ENCODE assay signal across 23 mouse cellular contexts in genomic region chr11:109586424-109586823, GRCm38 (mm10). TPM values are rescaled to one million over a fixed set of nuclear protein-coding genes. Genes with fewer than 3 reads are reported as not detected.
DNase-seq lines count a peak whose midpoint lies in the region; ATAC-seq and TF ChIP-seq lines count a peak whose summit lies in the region.
"Had no signal": no experiment of that assay in that cellular context is flagged by ENCODE, and none has a peak within 500 bp of the region (broad histone marks: within the 10 kb centered on the region; RNA-seq: fewer than 3 reads in every experiment).

No protein-coding gene starts in this region.

- WGBS in heart, embryonic 13.5 days, result 63% methylated on average over 2 of the region's 2 CpGs
- 43% methylated on average over 2 of the region's 2 CpGs for WGBS in liver, embryonic 13.5 days (ENCODE audit: insufficient replicate concordance)
- WGBS in liver, embryonic 11.5 days, result 55% methylated on average over 2 of the region's 2 CpGs

- peak overlapping the region; percentile 76; the same call in 1 of the 2 replicates for H3K27ac ChIP-seq in heart, embryonic 13.5 days (replicated peaks)
- peak overlapping the region; percentile 89 for H3K27ac ChIP-seq in liver, embryonic 13.5 days
- no peak overlapping the region for H3K27ac ChIP-seq in liver, embryonic 11.5 days (ENCODE audit: low read depth, low read length)
- peak overlapping the region; percentile 93 for H3K27ac ChIP-seq in MEL (ENCODE audit: control insufficient read depth, low read depth, low read length)
- H3K27ac ChIP-seq: embryonic facial prominence, embryonic 12.5 days; embryonic facial prominence, embryonic 15.5 days; gastrocnemius, adult 2 months; hindbrain, embryonic 10.5 days; hindbrain, embryonic 13.5 days had no signal

- H3K4me1 ChIP-seq in heart, embryonic 13.5 days, result peaks cover 37% of the 10 kb centered on the region
- peaks cover 63% of the 10 kb centered on the region for H3K4me1 ChIP-seq in liver, embryonic 13.5 days (replicated peaks)
- peaks cover 40% of the 10 kb centered on the region for H3K4me1 ChIP-seq in liver, embryonic 11.5 days (replicated peaks; ENCODE audit: control insufficient read depth, insufficient read depth, low read length)
- peaks cover 27 to 32% of the 10 kb centered on the region in 2 experiments for H3K4me1 ChIP-seq in MEL (ENCODE audit: control insufficient read depth in 1 of 2, insufficient read depth in 2 of 2, low read length in 2 of 2)
- H3K4me1 ChIP-seq: embryonic facial prominence, embryonic 15.5 days had no signal

- H3K9me3 ChIP-seq in heart, embryonic 13.5 days, result no peaks in the 10 kb centered on the region
- no peaks in the 10 kb centered on the region for H3K9me3 ChIP-seq in liver, embryonic 13.5 days (replicated peaks)
- no peaks in the 10 kb centered on the region for H3K9me3 ChIP-seq in liver, embryonic 11.5 days (ENCODE audit: control insufficient read depth, low read length)
- no peaks in the 10 kb centered on the region for H3K9me3 ChIP-seq in MEL (replicated peaks; ENCODE audit: insufficient read depth, low read length)
- H3K9me3 ChIP-seq: embryonic facial prominence, embryonic 12.5 days; embryonic facial prominence, embryonic 15.5 days; hindbrain, embryonic 10.5 days; hindbrain, embryonic 13.5 days had no signal

- H3K9ac ChIP-seq in heart, embryonic 13.5 days, result no peak overlapping the region
- H3K9ac ChIP-seq in liver, embryonic 13.5 days, result no peak overlapping the region
- no peak overlapping the region for H3K9ac ChIP-seq in liver, embryonic 11.5 days (ENCODE audit: low read depth, low read length)
- peak overlapping the region; percentile 2; the same call in 1 of the 2 replicates for H3K9ac ChIP-seq in MEL (ENCODE audit: control insufficient read depth, low read depth, low read length, poor library complexity, severe bottlenecking)
- H3K9ac ChIP-seq: embryonic facial prominence, embryonic 12.5 days; embryonic facial prominence, embryonic 15.5 days; forebrain, postnatal 0 days; hindbrain, embryonic 13.5 days had no signal

- TF ChIP-seq POLR2A in MEL (IDR thresholded peaks at IDR 0.05; ENCODE audit: control insufficient read depth in 1 of 2, insufficient read depth in 1 of 2, low read depth in 1 of 2, low read length in 2 of 2, poor library complexity in 1 of 2), result no peak

- TF ChIP-seq CTCF in MEL (IDR thresholded peaks at IDR 0.05 in 2 of 3, conservative IDR thresholded peaks at IDR 0.05 in 1 of 3; ENCODE audit: control insufficient read depth in 1 of 3, insufficient read depth in 1 of 3, low read depth in 2 of 3, low read length in 3 of 3, poor library complexity in 1 of 3, severe bottlenecking in 1 of 3), result no peak

- no peak overlapping the region for H3K4me2 ChIP-seq in heart, embryonic 13.5 days
- H3K4me2 ChIP-seq in liver, embryonic 13.5 days, result no peak overlapping the region; the same call in 1 of the 2 replicates
- H3K4me2 ChIP-seq in liver, embryonic 11.5 days, result no peak overlapping the region
- H3K4me2 ChIP-seq: embryonic facial prominence, embryonic 12.5 days; embryonic facial prominence, embryonic 15.5 days; hindbrain, embryonic 13.5 days had no signal

- TF ChIP-seq RAD21 in MEL (IDR thresholded peaks at IDR 0.05; ENCODE audit: low read depth, low read length), result no peak

- DNase-seq in heart, postnatal 14 days, result no peak
- no peak for DNase-seq in liver, embryonic 13.5 days
- no peak for DNase-seq in liver, embryonic 11.5 days (ENCODE audit: low spot score)
- peak; percentile 60 for DNase-seq in MEL (ENCODE audit: low read depth, low spot score)
- no peak for DNase-seq in urinary bladder, postnatal 4 days (ENCODE audit: low spot score in 2 of 2)
- DNase-seq: cerebellum, adult 11 months; cerebellum, adult 2 months; cerebellum, adult 9-11 months; cerebellum, postnatal 25 days; forebrain, postnatal 0 days; gastrocnemius, adult 2 months; gastrocnemius, postnatal 14 days; heart, postnatal 36 days had no signal

- H3K4me3 ChIP-seq in heart, embryonic 13.5 days, result no peak overlapping the region
- H3K4me3 ChIP-seq in liver, embryonic 13.5 days (replicated peaks), result no peak overlapping the region
- no peak overlapping the region for H3K4me3 ChIP-seq in liver, embryonic 11.5 days (ENCODE audit: low read depth, low read length)
- H3K4me3 ChIP-seq in MEL (ENCODE audit: control insufficient read depth in 1 of 2, insufficient read depth in 1 of 2, low read depth in 2 of 2, low read length in 2 of 2), result peak overlapping the region; percentile 5 to 65; a peak in 3 of 4 replicates
- H3K4me3 ChIP-seq: embryonic facial prominence, embryonic 12.5 days; embryonic facial prominence, embryonic 15.5 days; gastrocnemius, adult 2 months; hindbrain, embryonic 10.5 days; hindbrain, embryonic 13.5 days had no signal

- no peaks in the 10 kb centered on the region for H3K27me3 ChIP-seq in heart, embryonic 13.5 days (replicated peaks)
- H3K27me3 ChIP-seq in liver, embryonic 13.5 days, result no peaks in the 10 kb centered on the region
- no peaks in the 10 kb centered on the region for H3K27me3 ChIP-seq in liver, embryonic 11.5 days (replicated peaks; ENCODE audit: control insufficient read depth, insufficient read depth, low read length)
- H3K27me3 ChIP-seq in MEL (ENCODE audit: control insufficient read depth in 1 of 2, insufficient read depth in 2 of 2, low read length in 2 of 2), result no peaks in the 10 kb centered on the region
- H3K27me3 ChIP-seq: embryonic facial prominence, embryonic 12.5 days; embryonic facial prominence, embryonic 15.5 days; hindbrain, embryonic 13.5 days; Patski had no signal

- no peaks in the 10 kb centered on the region for H3K79me2 ChIP-seq in MEL (ENCODE audit: control insufficient read depth, insufficient read depth, low read length, poor library complexity)

- H3K36me3 ChIP-seq in heart, embryonic 13.5 days, result peaks cover 42% of the 10 kb centered on the region
- H3K36me3 ChIP-seq in liver, embryonic 13.5 days, result peaks cover 32% of the 10 kb centered on the region
- H3K36me3 ChIP-seq in liver, embryonic 11.5 days (ENCODE audit: control insufficient read depth, insufficient read depth, low read length), result no peaks in the 10 kb centered on the region; the same call in 1 of the 2 replicates
- peaks cover 0 to 24% of the 10 kb centered on the region in 2 experiments; a peak in 2 of 4 replicates for H3K36me3 ChIP-seq in MEL (ENCODE audit: control insufficient read depth in 1 of 2, insufficient read depth in 2 of 2, low read length in 2 of 2)
- H3K36me3 ChIP-seq: hindbrain, embryonic 10.5 days; hindbrain, embryonic 13.5 days had no signal

- peak; percentile 67 to 75; a peak in 3 of 4 replicates for TF ChIP-seq EP300 in MEL (IDR thresholded peaks at IDR 0.05; ENCODE audit: low read depth in 1 of 2, low read length in 2 of 2)

- ATAC-seq in heart, embryonic 13.5 days (ENCODE audit: extremely low read depth, insufficient number of reproducible peaks, low FRiP score, low TSS enrichment), result no peak
- ATAC-seq in liver, embryonic 13.5 days (ENCODE audit: low read depth), result no peak
- no peak for ATAC-seq in liver, embryonic 11.5 days (replicated peaks; ENCODE audit: low FRiP score)
- no peak for ATAC-seq in megakaryocyte, adult 5-6 weeks (ENCODE audit: poor library complexity, severe bottlenecking)
- ATAC-seq: CD4-positive, CD25-positive, alpha-beta regulatory T cell, adult 4 months; forebrain, embryonic 14.5 days; forebrain, postnatal 0 days; hindbrain, embryonic 16.5 days; Patski had no signal

- intact Hi-C loops in heart, postnatal 14 days (cut with DNase I), result no loop called here

TF ChIP-seq in MEL, 35 proteins besides CTCF, POLR2A, EP300 and RAD21 (continues in another document):
- no peak for TF ChIP-seq NELFE (IDR thresholded peaks at IDR 0.05; ENCODE audit: low read depth, low read length)
- no peak; the same call in 1 of the 2 replicates for TF ChIP-seq MAZ (IDR thresholded peaks at IDR 0.05; ENCODE audit: low read depth, low read length)
- no peak for TF ChIP-seq MEF2A (IDR thresholded peaks at IDR 0.05; ENCODE audit: extremely low read depth, insufficient replicate concordance, low read depth, low read length, poor library complexity, severe bottlenecking)
- no peak; the same call in 1 of the 2 replicates for TF ChIP-seq CHD2 (IDR thresholded peaks at IDR 0.05; ENCODE audit: low read length)
- no peak for TF ChIP-seq ZMIZ1 (IDR thresholded peaks at IDR 0.05; ENCODE audit: low read depth, low read length)
- 0 out of 2 replicates have a peak, but pooled peaks have one; percentile 7 for TF ChIP-seq MAFK (IDR thresholded peaks at IDR 0.05; ENCODE audit: borderline replicate concordance, low read depth, low read length)
- peak; percentile 85 for TF ChIP-seq ZNF384 (IDR thresholded peaks at IDR 0.05; ENCODE audit: low read depth, low read length)
- TF ChIP-seq ETS1 (IDR thresholded peaks at IDR 0.05; ENCODE audit: low read depth, low read length), result peak; percentile 99
- no peak for TF ChIP-seq USF1 (IDR thresholded peaks at IDR 0.05; ENCODE audit: low read depth, low read length)
- TF ChIP-seq MAX (IDR thresholded peaks at IDR 0.05; ENCODE audit: low read length), result no peak
- peak; percentile 50; the same call in 1 of the 2 replicates for TF ChIP-seq SIN3A (IDR thresholded peaks at IDR 0.05; ENCODE audit: low read length)
- TF ChIP-seq ZC3H11A (IDR thresholded peaks at IDR 0.05; ENCODE audit: low read depth, low read length), result 0 out of 2 replicates have a peak, but pooled peaks have one; percentile 18
- peak; percentile 61 for TF ChIP-seq BHLHE40 (IDR thresholded peaks at IDR 0.05; ENCODE audit: borderline replicate concordance, low read depth, low read length)
- 0 out of 2 replicates have a peak, but pooled peaks have one; percentile 8 for TF ChIP-seq MXI1 (IDR thresholded peaks at IDR 0.05; ENCODE audit: low read depth, low read length)
- no peak; the same call in 1 of the 2 replicates for TF ChIP-seq KAT2A (conservative IDR thresholded peaks at IDR 0.05; ENCODE audit: low read depth, low read length)
- 0 out of 2 replicates have a peak, but pooled peaks have one; percentile 7 for TF ChIP-seq ZKSCAN1 (IDR thresholded peaks at IDR 0.05; ENCODE audit: low read depth, low read length)
- no peak for TF ChIP-seq NRF1 (IDR thresholded peaks at IDR 0.05; ENCODE audit: insufficient read depth, low read depth, low read length, poor library complexity, severe bottlenecking)

RNA-seq across cellular contexts. Expression of gene Wipi1, which starts 25.3 kb away (rescaled TPM):
- polyA plus RNA-seq in heart, embryonic 13.5 days (2015; fragmentation: Nextera tagmentation; extraction: Ambion mirVana), result 44.7 and 48.0 TPM in 2 replicates
- 100 to 1,000 TPM in 1 of 2 experiments, 10 to 100 TPM in 1; 98.4 to 101 TPM for total RNA-seq in heart, postnatal 14 days (2021)
- polyA plus RNA-seq in liver, embryonic 13.5 days (2015; fragmentation: Nextera tagmentation; extraction: Ambion mirVana), result 28.3 and 29.1 TPM in 2 replicates
- polyA plus RNA-seq in liver, embryonic 11.5 days (2014; fragmentation: Nextera tagmentation; extraction: Ambion mirVana), result 18.9 and 21.8 TPM in 2 replicates
- 2.5 and 2.6 TPM in 2 replicates for total RNA-seq in MEL (2012; rRNA removed)
- 1 to 10 TPM in 1 of 2 experiments, not detected in 1; 8.2 TPM for polyA plus RNA-seq in MEL (2012; ENCODE audit: insufficient read depth in 1 of 2, insufficient read length in 2 of 2, low read depth in 1 of 2, low replicate concordance in 2 of 2, missing spikeins in 1 of 2)
- total RNA-seq in megakaryocyte, adult 5-6 weeks (2015), result 13.8 and 14.2 TPM in 2 replicates
- total RNA-seq in megakaryocyte, adult 5-6 weeks (2017), result 7.6 and 10.0 TPM in 2 replicates
- polyA plus RNA-seq: CD4-positive, CD25-positive, alpha-beta regulatory T cell, adult 4 months had no signal

Comparison
In these comparisons a context has a peak if more than half of its experiments do, and no peak if none do; other contexts are left out.
1. H3K4me3 ChIP-seq: peak in MEL (2 of 2); none in heart, embryonic 13.5 days (single experiment), liver, embryonic 13.5 days (single experiment) and liver, embryonic 11.5 days (single experiment).